Comparison of ENCODE assay signal across 42 mouse cellular contexts in genomic region chr4:34855966-34856365, GRCm38 (mm10). TPM values are rescaled to one million over a fixed set of nuclear protein-coding genes. Genes with fewer than 3 reads are reported as not detected.
"Had no signal": no experiment of that assay in that cellular context is flagged by ENCODE, and none has a peak within 500 bp of the region (broad histone marks: within the 10 kb centered on the region; RNA-seq: fewer than 3 reads in every experiment).

No protein-coding gene starts in this region.

- H3K4me1 ChIP-seq: hindbrain, embryonic 10.5 days; intestine, embryonic 15.5 days; kidney, embryonic 15.5 days had no signal

- DNase-seq: heart, postnatal 10 days; heart, postnatal 14 days; heart, postnatal 36 days; heart, postnatal 4 days; kidney, adult 11 months; kidney, adult 18-20 months; kidney, adult 2 months; kidney, adult 8-10 months; kidney, adult 9 months; kidney, postnatal 10 days; kidney, postnatal 14 days; kidney, postnatal 25 days; kidney, postnatal 36 days; kidney, postnatal 4 days; layer of hippocampus, adult 9-11 months; layer of hippocampus, postnatal 36 days had no signal

- ATAC-seq: hindbrain, embryonic 16.5 days; hindbrain, postnatal 0 days; inflammation-experienced regulatory T-cells, adult 6 months; intestine, embryonic 15.5 days; intestine, embryonic 16.5 days; intestine, postnatal 0 days had no signal

- H3K4me3 ChIP-seq: heart, embryonic 10.5 days; heart, embryonic 12.5 days; heart, embryonic 13.5 days; heart, embryonic 15.5 days; hindbrain, embryonic 10.5 days; hindbrain, embryonic 12.5 days; hindbrain, embryonic 13.5 days; hindbrain, embryonic 15.5 days; intestine, embryonic 15.5 days; kidney, embryonic 15.5 days; layer of hippocampus, adult 2 months had no signal

- H3K9me3 ChIP-seq: heart, embryonic 10.5 days; heart, embryonic 13.5 days; heart, embryonic 15.5 days; hindbrain, embryonic 10.5 days; hindbrain, embryonic 12.5 days; hindbrain, embryonic 13.5 days; hindbrain, embryonic 15.5 days; intestine, embryonic 15.5 days; kidney, embryonic 15.5 days had no signal

- H3K9ac ChIP-seq: heart, embryonic 12.5 days; heart, embryonic 13.5 days; heart, embryonic 15.5 days; hindbrain, embryonic 12.5 days; hindbrain, embryonic 13.5 days; hindbrain, embryonic 14.5 days; hindbrain, embryonic 15.5 days; intestine, embryonic 15.5 days; kidney, embryonic 15.5 days had no signal

- H3K27ac ChIP-seq: heart, embryonic 10.5 days; heart, embryonic 13.5 days; heart, embryonic 15.5 days; hindbrain, embryonic 10.5 days; hindbrain, embryonic 12.5 days; hindbrain, embryonic 13.5 days; hindbrain, embryonic 14.5 days; hindbrain, embryonic 15.5 days; hindbrain, postnatal 0 days; intestine, embryonic 15.5 days; kidney, embryonic 15.5 days; kidney, postnatal 0 days; layer of hippocampus, adult 2 months had no signal

- H3K36me3 ChIP-seq: hindbrain, embryonic 15.5 days had no signal

RNA-seq across cellular contexts. Expression of gene Cga, which starts 37.6 kb away (rescaled TPM):
- total RNA-seq: heart, postnatal 10 days; heart, postnatal 14 days; heart, postnatal 25 days; heart, postnatal 36 days; heart, postnatal 4 days; hematopoietic stem cell, adult 5-6 weeks; hindbrain, postnatal 0 days; layer of hippocampus, adult 18-20 months; layer of hippocampus, adult 2 months; layer of hippocampus, adult 8-10 months; layer of hippocampus, postnatal 10 days; layer of hippocampus, postnatal 14 days; layer of hippocampus, postnatal 25 days; layer of hippocampus, postnatal 36 days; left cerebral cortex, adult 18-20 months had no signal
